Mouse (Mus musculus) lung, postnatal 36 days (tissue): ENCODE measurements around the gene Arsg.

Experiments used
- DNase-seq: peaks from one replicate; pipeline ENCODE4 v3.0.0; 2022; ENCODE audit warnings: mixed read lengths

Arsg gene

DNA sequence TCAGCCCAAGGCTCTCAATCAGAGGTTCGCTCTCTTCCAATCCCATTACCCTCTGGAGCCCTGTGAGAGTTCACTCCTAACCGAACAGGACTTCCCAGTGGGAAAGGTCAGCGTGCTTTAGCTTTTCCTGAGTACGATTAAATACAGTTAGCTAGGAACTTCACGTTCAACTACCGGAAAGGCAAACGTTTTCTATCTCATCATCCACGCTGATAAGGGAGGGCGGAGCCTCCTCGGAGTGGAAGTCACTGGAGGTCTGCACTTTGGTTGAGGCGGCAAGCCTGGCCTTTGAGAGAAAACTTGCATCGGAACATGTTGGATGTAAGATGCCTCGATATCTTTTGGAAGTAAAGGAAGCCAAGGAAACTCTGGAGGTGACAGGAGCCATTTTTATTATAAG is 113.8 kb downstream of the Arsg start:
- DNase-seq, result peak; percentile 44

DNA sequence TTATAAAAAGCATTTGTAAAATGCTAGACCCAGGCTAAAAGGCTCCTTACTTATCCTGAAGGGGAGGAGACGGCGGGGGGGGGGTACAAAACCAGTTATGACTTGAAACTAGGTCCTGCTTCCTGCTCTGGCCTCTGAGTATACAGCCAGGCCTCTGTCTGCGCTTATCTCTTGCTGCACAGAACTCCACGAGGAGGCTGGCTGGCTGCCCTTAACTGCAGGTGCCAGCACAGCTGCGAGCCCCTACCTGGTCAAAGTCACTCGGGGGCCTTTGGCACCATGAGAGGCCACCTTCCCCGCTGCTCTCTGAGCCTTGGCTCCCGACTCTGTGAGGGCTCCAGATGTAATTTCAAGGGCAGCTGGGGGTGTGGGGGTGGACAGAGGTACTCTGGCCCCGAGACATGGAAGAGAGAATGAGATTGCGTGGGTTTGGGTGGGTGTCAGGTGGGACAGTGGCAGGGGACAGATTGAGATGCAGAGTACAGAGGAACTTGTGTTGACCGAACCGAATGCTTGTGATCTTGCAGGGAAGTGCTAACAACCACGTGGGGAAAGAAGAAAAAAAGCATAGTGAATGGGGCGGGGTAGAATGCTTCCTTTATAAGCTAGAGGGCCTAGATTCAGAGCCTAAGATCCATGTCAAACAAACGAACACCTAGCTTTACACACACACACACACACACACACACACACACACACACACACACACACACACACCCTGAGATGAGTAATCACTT is 114.6 kb downstream of the Arsg start:
- peak; percentile 38 for DNase-seq

- DNase-seq, result no peak
These were observed 116.8 kb downstream of the Arsg start for GRCm38 (mm10) chr11:109590012-109590411.

- no peak for DNase-seq
These were observed 118.3 kb downstream of the Arsg start for GRCm38 (mm10) chr11:109591511-109591910.

DNA sequence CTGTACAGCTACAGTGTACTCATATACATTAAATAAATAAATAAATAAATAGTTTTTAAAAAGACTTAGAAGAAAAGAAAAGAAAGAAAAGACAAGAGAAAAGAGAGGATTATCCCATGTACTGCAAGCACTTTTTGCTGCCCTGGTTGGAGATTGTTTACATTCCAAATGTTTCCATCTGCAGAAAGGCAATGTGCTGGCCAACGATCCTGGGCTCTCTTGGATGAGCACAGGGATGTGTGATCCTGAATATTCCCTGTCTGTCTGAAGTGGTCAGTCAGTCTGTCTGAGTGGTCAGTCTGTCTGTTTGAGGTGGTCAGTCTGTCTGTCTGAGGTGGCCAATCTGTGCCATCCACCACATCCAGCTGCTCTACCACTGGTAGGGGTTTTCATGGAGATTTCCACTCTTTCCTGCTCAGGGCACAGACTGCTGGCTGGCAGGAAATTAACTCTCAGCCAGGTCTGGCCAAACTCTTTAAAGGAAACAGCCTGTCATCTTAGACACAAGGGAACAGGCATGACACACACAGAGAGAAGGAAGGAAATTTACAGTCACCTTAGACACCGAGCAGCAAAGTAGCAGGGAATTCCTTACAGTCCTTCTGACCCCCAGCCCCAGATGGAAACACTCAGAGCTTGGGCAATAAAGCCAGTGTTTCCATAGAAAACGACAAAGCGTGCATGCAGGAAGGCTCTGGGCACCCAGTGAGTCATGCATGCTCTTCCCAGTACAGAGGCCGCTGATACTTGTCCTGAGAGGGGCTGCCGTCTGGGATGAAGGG is 120.2 kb downstream of the Arsg start:
- DNase-seq, result no peak

DNA sequence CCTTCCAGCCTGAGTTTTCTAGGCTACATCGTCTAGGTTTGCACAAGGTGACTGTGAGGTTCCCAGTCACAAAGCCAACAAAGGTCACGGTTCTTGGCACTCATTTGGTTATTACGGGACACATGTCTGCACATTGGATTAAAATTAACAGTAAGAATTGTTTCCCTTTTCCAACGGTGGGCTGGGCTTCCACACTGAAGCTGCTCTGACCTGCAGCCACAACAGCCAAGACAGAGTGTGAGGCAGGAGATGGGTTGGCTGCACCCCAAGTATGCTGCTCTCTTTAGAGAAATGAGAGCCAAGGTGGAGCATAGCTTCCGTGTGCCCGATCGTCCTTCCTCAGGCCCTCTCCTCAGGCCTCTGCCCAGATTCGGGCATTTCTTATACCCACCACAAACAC is 121.6 kb downstream of the Arsg start:
- no peak for DNase-seq

DNA sequence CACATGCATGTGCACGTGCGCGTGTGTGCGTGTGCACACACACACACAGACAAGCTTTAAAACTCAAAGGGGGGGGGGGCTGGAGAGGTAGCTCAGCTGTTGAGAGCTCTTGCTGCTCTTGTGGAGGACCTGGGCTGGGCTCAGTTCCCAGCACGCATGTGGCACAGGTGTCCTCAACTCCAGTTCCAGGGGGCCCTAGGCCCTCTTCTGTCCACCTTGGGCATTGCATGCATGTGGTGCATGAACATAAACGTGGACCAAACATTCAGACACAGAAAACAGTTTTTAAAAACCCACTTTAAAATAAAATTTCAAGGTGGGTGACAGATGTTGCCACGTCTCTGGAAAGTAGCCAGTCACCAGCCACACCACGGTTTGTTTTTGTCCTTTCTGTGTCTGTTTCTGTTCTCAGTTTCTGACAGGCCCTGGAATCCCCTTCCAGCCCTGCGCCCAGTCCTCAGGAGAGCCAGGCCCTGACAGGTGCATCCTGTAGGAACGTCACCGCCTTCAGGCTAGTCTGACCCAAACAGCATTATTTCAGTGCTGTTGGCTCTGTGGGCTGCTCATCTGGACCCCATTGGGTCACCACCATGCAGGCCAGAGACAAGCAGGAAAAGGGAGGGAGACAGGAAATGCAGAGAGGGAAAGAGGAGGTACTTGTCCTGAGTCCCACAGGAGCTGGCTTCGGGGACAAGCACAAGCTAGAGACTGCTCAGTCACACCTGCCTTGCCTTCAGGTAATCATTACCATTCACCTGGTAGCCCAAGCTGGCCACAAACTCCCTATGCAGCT is 125.8 kb downstream of the Arsg start:
- peak; percentile 21 for DNase-seq

DNA sequence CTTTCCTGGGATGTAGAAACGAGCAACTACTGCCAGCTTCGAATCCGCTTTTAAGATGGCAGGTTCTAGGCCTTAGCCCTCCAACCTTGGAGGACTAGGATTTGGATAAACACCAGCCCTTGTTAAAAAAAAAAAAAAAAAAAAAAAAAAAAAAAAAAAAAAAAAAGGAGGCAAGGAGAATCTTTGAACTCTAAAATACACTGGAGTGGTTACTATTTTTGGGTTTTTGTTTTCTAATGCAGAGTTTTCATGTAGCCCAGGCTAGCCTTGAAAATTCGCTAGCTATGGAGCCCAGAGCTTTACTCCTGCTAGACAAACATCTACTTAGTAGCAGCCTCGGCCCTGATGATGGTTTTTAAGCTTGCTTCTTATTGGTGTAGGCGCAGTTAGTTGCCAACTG is 134.4 kb downstream of the Arsg start:
- no peak for DNase-seq

- no peak for DNase-seq
These were observed 135.9 kb downstream of the Arsg start for GRCm38 (mm10) chr11:109608976-109609625.

DNA sequence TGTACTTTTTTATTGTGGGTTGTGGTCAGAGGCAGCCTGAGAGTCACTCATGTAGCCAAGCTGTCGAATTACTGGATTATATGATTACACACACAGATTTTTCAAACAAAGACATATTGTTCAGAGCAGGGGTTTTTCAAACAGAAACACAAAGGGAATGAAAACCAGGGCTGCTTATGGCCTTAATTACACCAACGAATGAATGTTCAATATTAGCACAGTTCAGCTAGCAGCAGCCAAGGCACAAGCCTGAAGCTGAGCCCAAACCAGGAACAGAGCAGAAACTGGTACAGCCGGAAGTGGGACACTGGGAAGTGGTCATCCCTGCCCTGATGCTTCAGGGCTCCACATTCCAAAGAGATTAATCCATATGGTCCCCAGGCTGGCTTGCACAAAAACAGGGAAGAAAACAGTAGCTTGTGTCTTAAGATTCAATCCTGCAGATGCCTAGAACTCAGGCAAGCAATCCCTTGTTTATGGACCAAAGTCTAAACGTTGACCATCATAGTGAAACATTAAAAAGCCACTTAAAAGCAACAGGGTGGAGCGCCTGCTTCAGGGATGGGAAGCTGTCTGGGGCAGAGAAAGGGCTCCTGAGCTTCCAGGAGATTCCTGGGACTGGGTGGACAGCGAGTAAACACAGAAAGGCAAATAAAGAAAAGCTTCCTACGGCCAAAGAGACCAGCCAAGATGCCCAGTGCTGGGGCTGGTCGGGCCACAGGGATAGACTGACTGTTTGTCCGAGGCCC is 137.0 kb downstream of the Arsg start:
- DNase-seq, result no peak

- no peak for DNase-seq
These were observed 137.7 kb downstream of the Arsg start for GRCm38 (mm10) chr11:109610795-109611302.

DNA sequence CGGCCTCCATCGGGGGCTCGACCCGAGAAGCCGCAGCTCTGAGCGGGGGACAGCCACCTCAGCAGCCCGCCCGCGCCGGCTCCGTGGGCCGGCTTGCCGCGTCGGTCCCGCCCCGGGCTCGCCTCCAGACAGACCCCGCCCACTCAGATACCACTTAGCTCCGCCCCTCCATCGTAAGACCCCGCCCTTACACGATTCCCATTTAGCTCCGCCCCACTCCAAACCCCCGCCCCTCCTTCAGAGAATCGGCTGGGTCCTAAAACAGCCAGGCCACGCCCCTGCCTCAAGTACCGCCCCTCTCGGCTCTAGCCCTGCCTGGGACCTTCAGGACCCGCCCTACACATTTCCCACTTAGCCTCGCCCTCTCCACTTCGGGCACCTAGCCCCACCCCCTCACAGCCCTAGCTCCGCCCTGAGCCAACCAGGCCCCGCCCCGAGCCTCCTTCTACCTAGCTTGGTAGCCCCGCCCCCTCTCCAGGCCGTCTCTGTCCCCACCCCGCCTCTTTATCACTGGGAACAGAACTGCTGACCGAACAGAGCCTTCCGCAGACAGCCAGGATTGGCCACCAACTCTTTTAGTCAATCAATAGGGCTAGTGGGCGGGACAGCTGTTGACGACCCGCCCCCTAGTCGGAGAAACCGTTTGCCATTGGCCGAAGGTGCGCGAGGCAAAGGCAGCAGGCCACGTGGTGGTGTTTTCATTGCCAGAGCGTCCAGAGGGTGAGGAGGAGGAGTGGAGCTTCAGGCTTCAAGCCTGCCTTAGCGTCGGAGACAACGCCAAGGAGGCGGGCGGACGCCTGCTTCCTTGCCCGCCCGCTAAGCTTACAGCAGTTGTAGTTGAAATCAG is 138.4 kb downstream of the Arsg start, which contains the start of gene Wipi1:
Gene Wipi1, minus strand, starts transcription at position 665 of the 847 bp plus-strand sequence.
- DNase-seq, result peak; percentile 100

- DNase-seq, result no peak
These were observed 139.8 kb downstream of the Arsg start for GRCm38 (mm10) chr11:109612871-109613529.

DNA sequence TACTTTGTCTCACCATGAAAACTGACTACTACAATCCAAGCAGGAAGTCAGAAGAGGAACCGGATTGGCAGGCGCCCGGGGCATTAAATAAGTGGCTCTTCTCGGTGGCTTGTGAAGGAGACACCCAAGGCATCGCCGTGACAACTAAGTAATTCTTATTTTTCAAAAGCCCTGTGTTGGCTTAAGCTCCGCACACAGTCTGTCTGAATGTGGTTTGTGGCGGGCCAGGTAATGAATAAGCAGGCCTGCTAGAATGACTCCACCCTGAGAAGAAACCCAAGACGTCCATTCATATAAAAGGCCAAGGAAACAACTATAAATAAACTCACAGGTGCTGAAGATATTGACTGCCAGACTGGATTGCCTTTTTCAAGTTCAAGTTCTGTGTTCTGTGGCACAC is 142.1 kb downstream of the Arsg start:
- DNase-seq, result peak; percentile 30

DNA sequence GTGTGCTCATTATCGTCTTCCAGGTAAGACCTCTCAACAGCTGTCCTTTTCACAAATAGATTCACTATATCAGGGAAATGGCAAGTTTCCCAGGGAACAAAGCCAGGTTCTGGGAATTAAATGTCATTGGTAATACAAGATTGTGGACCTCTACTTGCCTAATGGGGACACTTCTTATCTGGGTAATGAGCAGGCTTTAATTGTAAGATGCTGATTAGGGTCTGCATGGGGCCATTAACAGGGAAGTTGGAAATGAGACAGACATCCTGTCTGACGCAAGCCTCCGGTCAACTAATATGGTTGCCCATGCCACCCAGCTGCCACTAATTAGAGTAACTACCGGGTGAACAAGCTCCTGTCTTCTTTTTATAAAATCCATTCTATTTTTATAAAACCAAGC is 143.2 kb downstream of the Arsg start:
- DNase-seq, result no peak

GRCm38 (mm10) chr11:109616766-109617165 is 143.6 kb downstream of the Arsg start:
- no peak for DNase-seq

DNA sequence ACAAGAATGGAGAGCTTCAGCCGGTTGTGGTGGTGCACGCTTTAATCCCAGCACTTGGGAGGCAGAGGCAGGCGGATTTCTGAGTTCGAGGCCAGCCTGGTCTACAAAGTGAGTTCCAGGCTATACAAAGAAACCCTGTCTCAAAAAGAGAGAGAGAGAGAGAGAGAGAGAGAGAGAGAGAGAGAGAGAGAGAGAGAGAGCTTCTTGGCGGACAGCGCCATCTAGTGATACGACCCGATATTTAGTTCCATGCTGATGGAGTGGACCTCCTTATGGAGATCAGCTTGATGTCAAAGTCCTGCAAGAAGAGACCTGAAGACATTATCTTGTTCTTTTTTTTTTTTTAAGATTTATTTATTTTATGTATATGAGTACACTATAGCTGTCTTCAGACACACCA is 145.9 kb downstream of the Arsg start:
- peak; percentile 83 for DNase-seq

GRCm38 (mm10) chr11:109620356-109620755 is 147.2 kb downstream of the Arsg start:
- DNase-seq, result no peak

GRCm38 (mm10) chr11:109621183-109621582 is 148.0 kb downstream of the Arsg start:
- DNase-seq, result peak; percentile 83

- DNase-seq, result peak; percentile 18
These were observed 149.4 kb downstream of the Arsg start for GRCm38 (mm10) chr11:109622518-109623037.
